Mouse (Mus musculus) spleen, adult 12 weeks (tissue): ENCODE measurements around the gene Ephb3.
"Not testable (repeated sequence)": the region's sequence is repeated elsewhere in the genome, so short reads cannot be mapped to it uniquely, and the experiment has no call there.

Source experiments
- DNase-seq: peaks from one replicate; pipeline ENCODE4 v3.0.0; 2022; ENCODE audit warnings: low spot score

The Ephb3 gene

GRCm38 (mm10) chr16:21204367-21205092 is at the start of gene Ephb3:
TSS of gene Ephb3 (plus strand) at chr16:21204755.
- DNase-seq: peak; percentile 56

- not testable (repeated sequence) for DNase-seq
Observed at GRCm38 (mm10) chr16:21156261-21156660, 48.3 kb upstream of the Ephb3 start.

GRCm38 (mm10) chr16:21159226-21159625 is 45.3 kb upstream of the Ephb3 start:
- not testable (repeated sequence) for DNase-seq

- DNase-seq: not testable (repeated sequence)
Observed at GRCm38 (mm10) chr16:21163423-21163822, 41.1 kb upstream of the Ephb3 start.

GRCm38 (mm10) chr16:21165343-21166220 is 39.0 kb upstream of the Ephb3 start:
- DNase-seq: not testable (repeated sequence)

- no peak for DNase-seq
Observed at GRCm38 (mm10) chr16:21168730-21169129, 35.8 kb upstream of the Ephb3 start.

GRCm38 (mm10) chr16:21175236-21175635 is 29.3 kb upstream of the Ephb3 start:
- no peak for DNase-seq

- DNase-seq: no peak
Observed at GRCm38 (mm10) chr16:21182108-21182507, 22.4 kb upstream of the Ephb3 start.

GRCm38 (mm10) chr16:21184697-21185096 is 19.9 kb upstream of the Ephb3 start:
- DNase-seq: no peak

GRCm38 (mm10) chr16:21187568-21187967 is 17.0 kb upstream of the Ephb3 start:
- no peak for DNase-seq

GRCm38 (mm10) chr16:21188345-21188744 is 16.2 kb upstream of the Ephb3 start:
- no peak for DNase-seq

GRCm38 (mm10) chr16:21191569-21191968 is 13.0 kb upstream of the Ephb3 start:
- no peak for DNase-seq

GRCm38 (mm10) chr16:21192509-21193354 is 11.8 kb upstream of the Ephb3 start:
- DNase-seq: no peak

GRCm38 (mm10) chr16:21194182-21194581 is 10.4 kb upstream of the Ephb3 start:
- DNase-seq: no peak

GRCm38 (mm10) chr16:21195260-21195866 is 9.2 kb upstream of the Ephb3 start:
- no peak for DNase-seq

GRCm38 (mm10) chr16:21196576-21196975 is 8.0 kb upstream of the Ephb3 start:
- no peak for DNase-seq

GRCm38 (mm10) chr16:21197542-21197941 is 7.0 kb upstream of the Ephb3 start:
- DNase-seq: no peak

GRCm38 (mm10) chr16:21198006-21198405 is 6.5 kb upstream of the Ephb3 start:
- DNase-seq: no peak

- DNase-seq: no peak
Observed at GRCm38 (mm10) chr16:21198529-21198928, 6.0 kb upstream of the Ephb3 start.

- no peak for DNase-seq
Observed at GRCm38 (mm10) chr16:21199426-21199825, 5.1 kb upstream of the Ephb3 start.

GRCm38 (mm10) chr16:21202731-21203130 is 1.8 kb upstream of the Ephb3 start:
- no peak for DNase-seq
